Mouse (Mus musculus) kidney, adult 2 months (tissue): ENCODE measurements at regions not wholly inside any gene's neighbourhood (a gene's known extent, or its start where the extent isn't known, plus 50 kb on each side); places are given as distances from the start of the nearest gene placed in this dataset.

Experiments
- CTCF ChIP-seq: fragments of 200-500 bp; conservative IDR thresholded peaks from 2 replicates; pipeline ENCODE4 v1.5.1; 2011; ENCODE audit warnings: low read depth, mild to moderate bottlenecking, control low read depth, low read length, moderate library complexity, mixed read lengths; ENCODE audit not compliant: insufficient read depth, insufficient read length
- POLR2A ChIP-seq: fragments of 200-500 bp; IDR thresholded peaks from one replicate; pipeline ENCODE4 v1.6.1; 2011; ENCODE audit warnings: low read depth, low read length, control low read depth

- no peak for TF ChIP-seq CTCF
- no peak for TF ChIP-seq POLR2A
Measured at GRCm38 (mm10) chr12:15651293-15651692, 165.4 kb downstream of the Trib2 start.
